Mouse (Mus musculus): ENCODE measurements around the gene Usp21.
"Not testable (repeated sequence)": the region's sequence is repeated elsewhere in the genome, so short reads cannot be mapped to it uniquely, and the experiment has no call there.

Usp21 gene

GRCm38 (mm10) chr1:171287136-171288081 is at the start of gene Usp21:
Gene Usp21 (minus strand): TSS chr1:171287991.
- DNase-seq (ENCODE audit: low spot score in 2 of 2): peak; percentile 92 to 96

- peak in 1 of 2 experiments; percentile 28 for DNase-seq (ENCODE audit: low spot score in 2 of 2)
Measured at GRCm38 (mm10) chr1:171330216-171330560, 42.4 kb upstream of the Usp21 start.

- peak in 1 of 2 experiments; percentile 33 for DNase-seq (ENCODE audit: low spot score in 2 of 2)
Measured at GRCm38 (mm10) chr1:171329433-171330215, 41.8 kb upstream of the Usp21 start.

- peak; percentile 93 to 94 for DNase-seq (ENCODE audit: low spot score in 2 of 2)
Measured at GRCm38 (mm10) chr1:171328839-171329432, 41.1 kb upstream of the Usp21 start, which contains the start of gene Dedd. Gene Dedd (plus strand): TSS chr1:171329145.

GRCm38 (mm10) chr1:171328244-171328643 is 40.5 kb upstream of the Usp21 start:
- DNase-seq (ENCODE audit: low spot score in 2 of 2): no peak

- not testable (repeated sequence) for DNase-seq (ENCODE audit: low spot score in 2 of 2)
Measured at GRCm38 (mm10) chr1:171326588-171326987, 38.8 kb upstream of the Usp21 start.

- DNase-seq (ENCODE audit: low spot score in 2 of 2): no peak
Measured at GRCm38 (mm10) chr1:171325571-171325970, 37.8 kb upstream of the Usp21 start.

GRCm38 (mm10) chr1:171322012-171322411 is 34.2 kb upstream of the Usp21 start:
- no peak for DNase-seq (ENCODE audit: low spot score in 2 of 2)

GRCm38 (mm10) chr1:171321415-171321814 is 33.6 kb upstream of the Usp21 start:
- no peak for DNase-seq (ENCODE audit: low spot score in 2 of 2)

GRCm38 (mm10) chr1:171320151-171320550 is 32.4 kb upstream of the Usp21 start:
- no peak for DNase-seq (ENCODE audit: low spot score in 2 of 2)

GRCm38 (mm10) chr1:171319748-171320147 is 32.0 kb upstream of the Usp21 start:
- DNase-seq (ENCODE audit: low spot score in 2 of 2): no peak

- no peak for DNase-seq (ENCODE audit: low spot score in 2 of 2)
Measured at GRCm38 (mm10) chr1:171309321-171309720, 21.5 kb upstream of the Usp21 start.

- DNase-seq (ENCODE audit: low spot score in 2 of 2): not testable (repeated sequence)
Measured at GRCm38 (mm10) chr1:171306157-171306556, 18.4 kb upstream of the Usp21 start.

GRCm38 (mm10) chr1:171298226-171298625 is 10.4 kb upstream of the Usp21 start:
- no peak for DNase-seq (ENCODE audit: low spot score in 2 of 2)

- DNase-seq (ENCODE audit: low spot score in 2 of 2): no peak
Measured at GRCm38 (mm10) chr1:171295063-171295402, 7.2 kb upstream of the Usp21 start.

GRCm38 (mm10) chr1:171294298-171295062 is 6.7 kb upstream of the Usp21 start, which contains the start of gene Ufc1:
Gene Ufc1 (minus strand): TSS chr1:171295024.
- DNase-seq (ENCODE audit: low spot score in 2 of 2): peak; percentile 88 to 90

- DNase-seq (ENCODE audit: low spot score in 2 of 2): no peak
Measured at GRCm38 (mm10) chr1:171293906-171294297, 6.1 kb upstream of the Usp21 start.

- no peak for DNase-seq (ENCODE audit: low spot score in 2 of 2)
Measured at GRCm38 (mm10) chr1:171293351-171293750, 5.6 kb upstream of the Usp21 start.

- DNase-seq (ENCODE audit: low spot score in 2 of 2): no peak
Measured at GRCm38 (mm10) chr1:171288328-171288727, 537 bp upstream of the Usp21 start.

- no peak for DNase-seq (ENCODE audit: low spot score in 2 of 2)
Measured at GRCm38 (mm10) chr1:171286517-171286916, 1.3 kb downstream of the Usp21 start.

Measured in frontal cortex, postnatal 36 days (tissue).